Mouse (Mus musculus): ENCODE measurements around the gene Irak2.

DNA sequence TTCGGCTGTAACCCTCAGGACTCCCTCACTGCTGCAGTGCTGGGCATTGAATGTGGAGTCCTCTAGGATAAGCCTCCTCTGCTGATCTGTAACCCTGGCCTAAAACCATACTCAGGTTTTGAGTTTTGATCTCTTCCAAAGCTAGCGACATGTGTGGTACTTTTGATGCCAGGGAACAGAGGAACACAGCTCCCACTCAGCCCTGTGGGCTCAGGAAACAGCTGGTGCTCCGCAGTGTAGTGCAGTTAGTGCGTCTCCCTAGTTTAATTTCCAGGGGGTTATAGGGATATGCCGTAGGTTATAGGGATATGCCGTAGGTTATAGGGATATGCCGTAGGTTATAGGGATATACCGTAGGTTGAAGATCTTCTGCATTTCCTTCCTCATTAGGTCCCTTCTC, 23.3 kb upstream of the Irak2 start:
- no peak for TF ChIP-seq GATA1 (IDR thresholded peaks at IDR 0.05; ENCODE audit: borderline replicate concordance, low read length)
- TF ChIP-seq FLI1 (IDR thresholded peaks at IDR 0.05; ENCODE audit: low read length), result no peak

Data from megakaryocyte, embryonic 14.5 days (primary cell).